Mouse (Mus musculus) C2C12 (cell line): ENCODE measurements at regions not wholly inside any gene's neighbourhood (a gene's known extent, or its start where the extent isn't known, plus 50 kb on each side); places are given as distances from the start of the nearest gene placed in this dataset.

Source experiments
- H3K27me3 ChIP-seq: one replicate; pipeline ENCODE4 v1.6.1; 2011; ENCODE audit not compliant: control insufficient read depth, insufficient read depth, insufficient read length
- H3K36me3 ChIP-seq: one replicate; pipeline ENCODE4 v1.6.1; 2011; ENCODE audit not compliant: control insufficient read depth, insufficient read depth
- H3K4me3 ChIP-seq: one replicate; pipeline ENCODE4 v1.5.1; 2011; ENCODE audit warnings: mild to moderate bottlenecking, control low read depth; ENCODE audit not compliant: poor library complexity, insufficient read depth, severe bottlenecking
- H3K79me2 ChIP-seq: one replicate; pipeline ENCODE4 v1.6.1; 2011; ENCODE audit not compliant: control insufficient read depth, insufficient read depth
- H3K79me3 ChIP-seq: one replicate; pipeline ENCODE4 v1.6.1; 2011; ENCODE audit warnings: low read depth, control low read depth
- H3ac ChIP-seq: one replicate; pipeline ENCODE3; 2011; ENCODE audit warnings: low read depth; ENCODE audit not compliant: control insufficient read depth, insufficient read length
- CEBPB ChIP-seq: IDR thresholded peaks from one replicate; pipeline ENCODE4 v1.6.1; 2011; ENCODE audit warnings: low read depth, mild to moderate bottlenecking, control low read depth, moderate library complexity
- CTCF ChIP-seq: IDR thresholded peaks from one replicate; pipeline ENCODE4 v1.5.1; 2011; ENCODE audit not compliant: control insufficient read depth, insufficient read depth, insufficient read length
- FOSL1 ChIP-seq: IDR thresholded peaks from one replicate; pipeline ENCODE4 v1.8.0; 2011; ENCODE audit warnings: mild to moderate bottlenecking, low read length; ENCODE audit not compliant: poor library complexity, insufficient read depth, severe bottlenecking
- MAX ChIP-seq: IDR thresholded peaks from one replicate; pipeline ENCODE4 v1.6.1; 2011; ENCODE audit warnings: mild to moderate bottlenecking, control low read depth
- MYOD1 ChIP-seq: IDR thresholded peaks from one replicate; pipeline ENCODE4 v1.6.1; 2011; ENCODE audit warnings: low read depth; ENCODE audit not compliant: control insufficient read depth, insufficient read length
- MYOG ChIP-seq: IDR thresholded peaks from one replicate; pipeline ENCODE4 v1.6.1; 2011; ENCODE audit not compliant: control insufficient read depth, insufficient read length; ENCODE audit errors: extremely low read depth
- USF1 ChIP-seq: IDR thresholded peaks from one replicate; pipeline ENCODE4 v1.6.1; 2011; ENCODE audit warnings: low read depth, mild to moderate bottlenecking, control low read depth, moderate library complexity

DNA sequence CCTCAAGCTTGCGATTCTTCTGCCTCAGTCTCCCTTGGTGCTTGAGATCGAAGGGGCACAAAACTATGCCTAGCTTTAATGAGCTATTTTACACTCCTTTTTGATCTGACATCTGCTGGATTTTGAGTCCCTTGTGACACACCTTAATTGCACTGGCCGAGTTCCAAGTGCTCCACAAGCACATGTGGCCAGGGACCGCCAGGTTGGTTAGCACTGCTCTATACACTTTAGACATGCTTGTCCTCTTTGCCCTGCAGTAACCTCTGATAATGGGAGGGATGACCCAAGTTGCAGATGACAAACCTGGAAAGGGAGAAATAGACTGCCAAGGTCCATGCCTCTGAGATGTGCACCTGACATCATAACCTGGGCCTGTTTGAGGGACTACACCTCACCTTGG lies 124.7 kb downstream of the Sall1 start:
- no peak overlapping the region for H3ac ChIP-seq
- no peaks in the 10 kb centered on the region for H3K79me2 ChIP-seq
- H3K4me3 ChIP-seq = no peak overlapping the region
- no peaks in the 10 kb centered on the region for H3K36me3 ChIP-seq
- no peak for TF ChIP-seq USF1
- TF ChIP-seq CTCF = no peak
- TF ChIP-seq MAX = no peak
- no peak for TF ChIP-seq MYOG
- no peak for TF ChIP-seq CEBPB
- no peak for TF ChIP-seq FOSL1
- TF ChIP-seq MYOD1 = no peak
- H3K27me3 ChIP-seq = no peaks in the 10 kb centered on the region
- no peaks in the 10 kb centered on the region for H3K79me3 ChIP-seq

DNA sequence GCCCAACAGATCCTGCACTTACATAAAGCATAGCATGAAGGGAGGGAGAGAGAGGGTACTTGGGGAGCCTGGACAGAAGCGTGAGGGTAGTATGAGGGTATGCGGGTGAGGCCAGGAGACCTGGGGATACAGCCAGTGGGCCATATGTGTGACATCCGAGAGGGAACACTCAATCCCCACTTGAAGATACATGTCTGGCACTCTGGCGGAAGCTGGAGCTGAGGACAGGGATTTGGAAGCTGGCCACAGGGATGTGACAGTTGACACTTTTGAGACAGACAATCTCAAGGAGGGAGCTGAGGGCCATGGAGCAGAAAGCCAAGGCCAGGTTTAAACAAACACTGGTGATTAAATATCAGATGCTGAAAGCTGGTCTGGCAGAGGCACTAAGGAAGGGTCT lies 127.9 kb downstream of the Sall1 start:
- H3K79me3 ChIP-seq = no peaks in the 10 kb centered on the region
- H3K27me3 ChIP-seq = no peaks in the 10 kb centered on the region
- TF ChIP-seq CTCF = no peak
- no peak for TF ChIP-seq MAX
- no peak for TF ChIP-seq MYOD1
- TF ChIP-seq USF1 = no peak
- no peak for TF ChIP-seq CEBPB
- no peak for TF ChIP-seq FOSL1
- no peak for TF ChIP-seq MYOG

GRCm38 (mm10) chr8:88914657-88915056 lies 129.3 kb downstream of the Sall1 start:
- H3ac ChIP-seq = no peak overlapping the region
- H3K27me3 ChIP-seq = no peaks in the 10 kb centered on the region
- no peaks in the 10 kb centered on the region for H3K36me3 ChIP-seq
- no peaks in the 10 kb centered on the region for H3K79me3 ChIP-seq
- TF ChIP-seq MYOG (no peak), FOSL1 (no peak), CTCF (no peak), MAX (no peak), USF1 (no peak), CEBPB (no peak), MYOD1 (no peak)
- no peak overlapping the region for H3K4me3 ChIP-seq
- H3K79me2 ChIP-seq = no peaks in the 10 kb centered on the region

More for the DNA sequence above, 127.9 kb downstream of the Sall1 start:
- Histone ChIP-seq H3ac (no peak overlapping the region), H3K36me3 (no peaks in the 10 kb centered on the region), H3K79me2 (no peaks in the 10 kb centered on the region), H3K4me3 (no peak overlapping the region)

DNA sequence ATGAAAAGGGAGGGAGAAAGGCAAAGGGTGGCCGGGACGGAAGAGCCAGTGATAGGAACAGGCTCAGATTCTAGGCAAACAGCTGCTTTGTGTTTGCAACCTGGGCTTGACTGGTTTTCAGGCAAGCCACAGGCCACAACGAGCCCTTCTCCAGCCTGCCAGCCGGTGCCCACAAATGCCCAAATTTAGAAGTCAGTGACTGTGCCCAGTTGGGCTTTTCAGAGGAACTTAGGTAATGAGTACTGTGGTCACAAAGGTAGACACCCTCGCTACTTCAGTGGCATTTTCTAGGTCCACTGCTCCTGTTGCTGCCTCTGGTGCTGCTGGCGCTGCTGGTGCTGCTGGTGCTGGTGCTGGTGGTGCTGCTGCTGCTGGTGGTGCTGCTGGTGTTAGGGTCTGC lies 129.8 kb downstream of the Sall1 start:
- no peaks in the 10 kb centered on the region for H3K36me3 ChIP-seq
- H3ac ChIP-seq = no peak overlapping the region
- H3K79me3 ChIP-seq = no peaks in the 10 kb centered on the region
- H3K79me2 ChIP-seq = no peaks in the 10 kb centered on the region
- no peak overlapping the region for H3K4me3 ChIP-seq
- no peak for TF ChIP-seq MYOG
- TF ChIP-seq FOSL1 = no peak
- no peak for TF ChIP-seq MYOD1
- no peak for TF ChIP-seq CTCF
- no peak for TF ChIP-seq USF1
- no peak for TF ChIP-seq CEBPB
- no peak for TF ChIP-seq MAX
- no peaks in the 10 kb centered on the region for H3K27me3 ChIP-seq

- Histone ChIP-seq H3ac (no peak overlapping the region), H3K36me3 (no peaks in the 10 kb centered on the region), H3K79me2 (no peaks in the 10 kb centered on the region), H3K4me3 (no peak overlapping the region), H3K27me3 (no peaks in the 10 kb centered on the region), H3K79me3 (no peaks in the 10 kb centered on the region)
- TF ChIP-seq USF1 (no peak), CEBPB (no peak), MYOD1 (no peak), CTCF (no peak), FOSL1 (no peak)
These were observed 137.7 kb downstream of the Sall1 start for GRCm38 (mm10) chr8:88906244-88906643.

GRCm38 (mm10) chr8:88903094-88903493 lies 140.9 kb downstream of the Sall1 start:
- Histone ChIP-seq H3K27me3 (no peaks in the 10 kb centered on the region), H3K36me3 (no peaks in the 10 kb centered on the region), H3K79me2 (no peaks in the 10 kb centered on the region)

More at GRCm38 (mm10) chr8:88903094-88903493, 140.9 kb downstream of the Sall1 start:
- no peaks in the 10 kb centered on the region for H3K79me3 ChIP-seq
- no peak for TF ChIP-seq CEBPB
- TF ChIP-seq MYOG = no peak
- TF ChIP-seq FOSL1 = no peak
- no peak for TF ChIP-seq USF1
- TF ChIP-seq MAX = no peak
- no peak for TF ChIP-seq CTCF
- TF ChIP-seq MYOD1 = no peak
- H3K4me3 ChIP-seq = no peak overlapping the region
- H3ac ChIP-seq = no peak overlapping the region
